Mouse (Mus musculus) gonadal fat pad, adult 2 months (tissue): ENCODE results near the gene Gsta3. TPM values are rescaled to one million over a fixed set of nuclear protein-coding genes. Genes with fewer than 3 reads are reported as not detected.

Experiments
- DNase-seq: peaks from one replicate; pipeline ENCODE4 v3.0.0-alpha.2; 2012; ENCODE audit warnings: low read depth
- polyA plus RNA-seq: library from polyadenylated mRNA; depleted of rRNA; stranded (reverse); fragments of >200 nt; gene quantifications from 2 replicates; pipeline ENCODE4 v1.2.3, GENCODE M21; 2012; rRNA removed

Gene Gsta3
- polyA plus RNA-seq, 1 experiment: 78.3 TPM

- no peak for DNase-seq
These were observed 59.4 kb downstream of the Gsta3 start for GRCm38 (mm10) chr1:21299826-21300225.

- DNase-seq: no peak
These were observed 61.3 kb downstream of the Gsta3 start for GRCm38 (mm10) chr1:21301686-21302085.

- no peak for DNase-seq
These were observed 63.8 kb downstream of the Gsta3 start for GRCm38 (mm10) chr1:21304174-21304573.

GRCm38 (mm10) chr1:21304646-21305045 is 64.3 kb downstream of the Gsta3 start:
- DNase-seq: no peak

GRCm38 (mm10) chr1:21305443-21305842 is 65.1 kb downstream of the Gsta3 start:
- DNase-seq: no peak

GRCm38 (mm10) chr1:21314336-21314735 is 73.9 kb downstream of the Gsta3 start:
- no peak for DNase-seq

Other genes with a start within 250 kb of the Gsta3 start
- gene Tram2, start 161.4 kb upstream of the Gsta3 start, polyA plus RNA-seq: 5.4 and 6.6 TPM in 2 replicates
- gene Tmem14a, start 22.0 kb upstream of the Gsta3 start, polyA plus RNA-seq: 7.5 and 10.3 TPM in 2 replicates
- 0.80 and 4.3 TPM in 2 replicates for gene Khdc1a, start 109.1 kb downstream of the Gsta3 start, polyA plus RNA-seq
- 0.89 TPM in 1 of 2 replicates, not detected in the other for gene Khdc1c, start 127.7 kb downstream of the Gsta3 start, polyA plus RNA-seq
- not detected in 2 replicates for gene Khdc1b, start 143.0 kb downstream of the Gsta3 start, polyA plus RNA-seq